Mouse (Mus musculus): Measurements from ENCODE around the gene Kcnn1.

DNA sequence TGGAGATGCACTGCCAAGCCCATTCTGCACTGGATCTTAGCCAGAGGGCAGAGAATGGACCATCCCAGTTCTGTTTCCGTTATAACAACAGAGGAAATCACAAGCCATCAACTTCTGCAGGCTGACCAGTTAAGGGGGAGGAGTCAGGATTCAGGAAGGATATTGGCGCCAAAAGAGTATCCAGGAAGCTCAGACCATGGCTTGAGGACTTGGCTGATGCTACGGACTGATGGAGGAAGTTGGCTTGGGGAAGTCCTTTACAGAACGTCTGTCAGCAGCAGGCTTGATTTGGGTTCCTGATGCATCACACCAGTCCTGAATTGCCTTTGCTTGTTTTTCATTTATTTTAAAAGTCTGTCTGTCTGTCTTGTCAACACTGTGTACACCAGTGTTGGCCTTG, 41.5 kb upstream of the Kcnn1 start:
- no peak for TF ChIP-seq GATA1 (IDR thresholded peaks at IDR 0.05; ENCODE audit: borderline replicate concordance, low read length)
- no peak for TF ChIP-seq CTCF (IDR thresholded peaks at IDR 0.05; ENCODE audit: low read depth, low read length)
- no peak for TF ChIP-seq POLR2AphosphoS5 (IDR thresholded peaks at IDR 0.05; ENCODE audit: insufficient replicate concordance, low read depth, low read length)
- no peak for TF ChIP-seq TAL1 (conservative IDR thresholded peaks at IDR 0.05; ENCODE audit: low read depth, low read length)
- TF ChIP-seq GATA2 (IDR thresholded peaks at IDR 0.05; ENCODE audit: borderline replicate concordance, low read depth, low read length): no peak
